Mouse (Mus musculus) kidney, postnatal 10 days (tissue): ENCODE measurements around the gene Scp2.
"Not testable (repeated sequence)": the region's sequence is repeated elsewhere in the genome, so short reads cannot be mapped to it uniquely, and the experiment has no call there.

Experiments
- DNase-seq: peaks from one replicate; pipeline ENCODE4 v3.0.0; 2021; ENCODE audit warnings: mixed read lengths

Scp2 gene

GRCm38 (mm10) chr4:108092741-108093397, 51.9 kb downstream of the Scp2 start:
- DNase-seq: no peak

DNA sequence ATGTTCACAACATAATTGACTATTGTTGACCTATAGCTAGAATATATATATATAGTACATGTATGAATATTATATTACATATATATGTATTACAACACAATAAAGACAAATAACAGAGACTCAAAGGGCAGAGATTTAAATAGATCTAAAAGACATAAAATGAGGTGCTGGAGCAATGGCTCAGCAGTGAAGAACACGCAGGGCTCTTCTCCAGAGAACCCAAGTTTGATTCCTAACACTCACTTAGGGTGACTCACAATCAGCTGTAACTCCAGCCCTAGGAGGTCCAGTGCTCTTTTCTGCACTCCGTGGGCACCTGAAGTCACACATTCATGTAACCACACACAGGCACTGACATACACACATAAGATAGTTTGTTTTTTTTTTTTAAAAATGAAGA, 60.8 kb downstream of the Scp2 start:
- DNase-seq: no peak

DNA sequence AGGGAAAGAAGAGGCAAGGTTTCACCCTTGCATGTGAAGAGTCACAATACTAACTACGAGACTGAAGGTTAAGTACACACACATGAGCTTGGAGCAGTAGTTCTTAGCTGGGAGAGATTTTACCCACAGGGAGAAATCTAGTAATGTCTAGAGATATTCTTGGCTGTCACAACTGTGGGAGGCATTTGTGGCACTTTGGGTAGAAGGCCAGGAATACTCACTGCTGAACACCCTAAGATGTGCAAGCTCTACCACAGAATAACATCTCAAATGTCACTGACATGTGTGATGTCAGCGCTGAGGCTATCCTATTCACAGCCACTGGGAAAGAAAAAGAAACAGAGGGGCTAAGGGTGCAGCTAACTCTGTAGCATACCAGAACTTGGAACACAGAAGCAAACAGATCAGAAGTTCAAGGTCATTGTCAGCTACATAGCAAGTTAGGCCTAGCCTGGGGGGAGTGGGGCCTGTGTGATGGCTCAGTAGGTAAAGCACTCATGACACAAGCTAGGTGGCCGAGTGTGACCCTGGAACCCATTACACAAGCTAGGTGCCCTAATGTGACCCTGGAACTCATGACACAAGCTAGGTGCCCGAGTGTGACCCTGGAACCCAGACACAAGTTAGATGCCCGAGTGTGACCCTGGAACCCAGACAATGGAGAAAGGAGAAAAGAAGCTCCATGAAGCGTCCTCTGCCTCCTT, 61.6 kb downstream of the Scp2 start:
- no peak for DNase-seq

GRCm38 (mm10) chr4:108082401-108082806, 62.4 kb downstream of the Scp2 start:
- DNase-seq: no peak

GRCm38 (mm10) chr4:108080876-108081275, 63.9 kb downstream of the Scp2 start:
- no peak for DNase-seq

DNA sequence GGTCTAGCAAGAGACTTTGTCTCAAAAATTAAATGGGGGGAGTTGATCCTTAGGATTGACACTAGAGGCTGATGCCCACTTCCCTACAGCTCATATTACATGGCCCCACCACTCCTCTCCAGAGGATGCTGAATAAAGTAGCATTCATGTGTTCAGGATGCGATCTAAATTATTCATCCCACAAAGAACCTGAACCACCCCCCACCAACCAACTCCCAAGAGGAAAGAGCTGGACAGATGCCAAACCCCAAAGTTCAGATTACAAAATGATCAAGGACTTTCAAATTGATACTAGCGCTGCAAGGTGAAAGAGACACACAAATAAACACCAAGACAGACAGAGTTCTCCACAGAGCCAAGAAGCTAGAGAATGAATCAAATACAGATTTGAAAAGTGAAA, 65.0 kb downstream of the Scp2 start:
- no peak for DNase-seq

- not testable (repeated sequence) for DNase-seq
Measured at GRCm38 (mm10) chr4:108079191-108079590, 65.6 kb downstream of the Scp2 start.

DNA sequence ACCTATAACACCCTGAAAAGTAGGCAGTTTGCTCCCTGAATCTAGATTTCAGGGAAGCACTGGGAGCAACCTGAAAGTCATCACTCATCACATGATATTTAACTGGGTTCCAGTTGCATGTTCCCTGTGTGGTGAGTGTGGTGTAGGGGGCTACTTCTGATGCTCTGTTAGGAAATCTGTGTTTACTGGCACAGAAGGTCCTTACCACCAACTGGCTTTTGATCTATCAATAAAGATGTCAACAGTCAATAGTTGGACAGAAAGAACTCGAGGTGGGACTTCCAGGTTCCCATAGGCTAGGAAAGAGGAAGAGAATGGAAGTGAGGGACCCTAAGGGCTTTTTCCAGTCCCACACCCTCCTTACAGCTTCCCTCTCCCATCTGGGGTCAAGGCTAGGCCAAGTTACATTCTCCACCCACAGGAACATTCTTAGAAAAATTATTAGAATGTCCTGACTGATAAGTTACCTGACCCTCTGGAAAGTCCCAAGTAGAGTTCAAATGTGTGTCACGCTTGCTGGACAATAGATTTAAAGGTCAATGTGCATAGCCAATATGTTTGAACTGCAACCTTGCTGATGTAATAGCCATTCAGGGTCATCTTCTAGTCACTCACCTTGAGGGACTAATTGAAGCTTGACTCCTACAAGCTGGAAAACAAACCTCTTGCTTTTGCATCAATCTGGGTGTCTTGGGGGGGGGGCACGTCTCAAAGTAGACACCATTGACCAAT, 67.4 kb downstream of the Scp2 start:
- no peak for DNase-seq

GRCm38 (mm10) chr4:108074204-108074823, 70.5 kb downstream of the Scp2 start:
- DNase-seq: no peak

DNA sequence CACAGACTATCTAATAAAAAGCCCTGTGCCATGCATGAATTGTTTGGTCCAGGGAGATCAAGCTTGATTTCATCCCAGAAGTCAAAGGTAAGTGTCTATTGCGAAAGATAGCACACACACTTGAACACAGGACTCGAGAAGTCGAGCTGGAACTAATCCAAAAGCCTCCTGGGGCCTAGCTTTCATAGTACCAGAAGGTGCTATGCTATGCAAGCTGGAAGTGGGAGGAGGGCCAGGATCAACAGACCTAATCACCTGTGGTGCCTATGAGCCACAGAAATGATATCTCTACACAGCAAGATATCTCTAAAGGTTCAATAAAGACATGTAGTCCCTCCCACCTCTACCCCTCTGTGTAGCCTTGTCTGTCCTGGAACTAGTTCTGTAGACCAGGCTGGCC, 72.7 kb downstream of the Scp2 start:
- DNase-seq: no peak

DNA sequence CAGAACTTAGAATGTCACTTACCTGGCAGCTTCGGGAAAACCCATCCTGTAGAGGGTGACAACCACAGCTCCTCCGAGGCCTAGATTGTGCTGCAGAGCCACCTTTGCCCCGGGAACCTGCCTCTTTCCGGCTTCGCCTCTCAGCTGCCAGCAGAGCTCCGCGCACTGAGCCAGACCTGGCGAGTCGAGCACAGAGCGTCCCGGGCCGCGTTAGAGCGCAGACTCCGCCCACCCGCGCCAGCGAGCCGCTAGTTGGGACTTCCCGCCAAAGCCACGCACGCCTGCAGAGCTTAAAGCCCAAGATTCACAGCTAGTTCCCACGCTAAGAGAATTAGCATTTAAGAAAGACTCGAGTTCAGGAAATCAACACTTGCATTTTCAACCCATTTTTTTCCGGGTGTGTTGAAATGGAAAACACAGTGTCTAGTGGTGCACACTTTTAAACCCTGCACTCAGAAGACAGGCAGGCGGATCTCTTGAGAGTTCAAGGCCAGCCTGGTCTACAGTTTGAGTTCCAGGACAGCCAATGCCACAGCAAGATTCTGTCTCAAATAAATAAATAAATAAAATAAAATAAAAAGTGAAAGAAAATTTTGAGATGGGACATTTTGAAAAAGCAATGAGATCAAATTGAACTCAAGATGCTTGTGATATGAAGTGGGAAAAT, 73.4 kb downstream of the Scp2 start:
- DNase-seq: peak; percentile 98

DNA sequence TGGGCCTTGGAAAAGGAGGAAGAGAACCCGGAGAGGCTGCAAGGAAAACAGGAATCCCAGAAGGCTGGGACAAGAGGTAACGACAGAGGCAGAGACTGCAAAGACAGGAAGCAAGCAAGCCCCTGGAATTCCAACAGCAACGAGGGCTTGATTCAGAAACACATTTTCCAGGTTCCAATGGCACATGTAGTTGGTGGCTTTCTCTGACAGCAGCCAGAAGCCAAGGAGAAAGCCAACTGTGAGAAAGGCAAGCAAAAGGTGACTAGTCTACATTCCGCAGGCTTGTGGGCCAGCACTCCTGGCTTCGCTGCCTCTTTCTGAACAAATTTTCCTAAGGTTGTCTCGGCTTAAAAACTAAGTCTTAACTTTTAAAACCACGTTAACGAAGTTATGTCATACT, 74.1 kb downstream of the Scp2 start:
- DNase-seq: no peak

DNA sequence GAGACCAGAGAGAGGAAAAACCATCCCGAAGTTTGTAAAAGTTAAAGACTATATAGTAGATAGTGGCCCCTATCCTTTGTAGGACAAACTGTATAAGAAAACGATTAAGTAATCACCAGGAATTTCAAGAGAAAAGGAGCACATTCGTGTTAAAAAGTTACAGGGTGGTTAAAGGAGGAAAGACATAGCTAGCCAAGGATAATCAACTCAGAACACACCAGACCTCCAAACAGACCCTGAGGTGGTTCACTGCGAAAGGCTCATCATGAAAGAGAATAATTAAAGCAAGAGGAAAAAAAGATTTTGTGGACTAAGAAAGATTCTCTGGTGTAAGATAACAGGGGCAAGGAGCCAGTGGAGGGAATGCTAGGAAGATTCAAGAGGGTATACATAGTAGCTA, 74.5 kb downstream of the Scp2 start:
- DNase-seq: no peak

- no peak for DNase-seq
Measured at GRCm38 (mm10) chr4:108068081-108068480, 76.7 kb downstream of the Scp2 start.

DNA sequence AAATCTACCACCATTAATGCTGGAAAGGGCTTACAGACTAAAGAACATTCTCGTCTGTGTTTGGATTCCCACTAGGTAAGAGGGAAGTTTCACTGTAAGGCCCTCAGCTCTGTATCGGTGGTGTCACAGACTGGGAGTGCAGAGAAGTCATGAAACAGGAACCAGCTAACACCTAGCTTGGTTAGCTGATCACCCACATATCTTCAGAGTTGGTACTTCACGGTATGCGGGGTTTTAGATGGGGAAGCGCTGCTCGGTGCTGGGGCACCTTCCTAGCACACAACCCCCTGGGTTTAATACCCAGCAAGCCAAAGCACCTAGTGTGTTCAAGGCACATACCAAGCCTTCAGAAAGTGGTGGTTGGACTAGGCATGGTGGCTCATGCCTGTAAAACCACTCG, 77.5 kb downstream of the Scp2 start:
- DNase-seq: no peak

- DNase-seq: peak; percentile 43
Measured at GRCm38 (mm10) chr4:108066569-108066968, 78.2 kb downstream of the Scp2 start.

DNA sequence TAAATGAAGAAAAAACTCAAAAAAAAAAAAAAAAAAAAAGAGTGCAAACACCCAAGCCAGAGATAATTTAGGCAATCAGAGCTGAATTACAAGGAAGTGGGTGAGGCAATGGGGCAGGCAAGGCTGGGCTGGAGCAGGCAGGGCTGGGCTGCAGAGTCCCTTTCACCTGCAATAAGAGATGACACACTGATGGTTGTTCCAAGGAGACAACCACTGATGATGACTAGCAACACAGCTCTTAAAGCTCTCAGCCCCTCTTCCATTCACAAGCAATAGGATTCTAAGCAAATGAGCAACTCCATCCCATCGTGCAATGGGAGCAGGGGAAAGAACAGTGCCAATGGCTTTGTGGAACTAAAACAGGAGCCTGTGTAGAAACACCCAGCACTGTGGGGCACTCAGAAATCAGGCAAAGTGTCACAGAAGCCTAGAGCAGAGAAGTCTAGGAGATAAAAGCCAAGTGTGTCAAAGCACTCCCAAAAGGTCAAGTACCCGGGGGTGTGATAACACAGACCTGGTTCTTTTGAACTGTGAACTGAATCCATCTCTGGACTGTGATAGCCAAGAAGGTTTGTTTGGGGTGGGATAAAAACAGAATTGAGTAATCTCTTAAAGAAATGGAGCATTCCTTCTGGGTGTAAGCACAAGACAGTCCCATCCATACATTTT, 79.5 kb downstream of the Scp2 start:
- no peak for DNase-seq

GRCm38 (mm10) chr4:108063616-108064015, 81.2 kb downstream of the Scp2 start:
- no peak for DNase-seq

- DNase-seq: no peak
Measured at GRCm38 (mm10) chr4:108062524-108062923, 82.3 kb downstream of the Scp2 start.

GRCm38 (mm10) chr4:108060774-108061173, 84.0 kb downstream of the Scp2 start:
- DNase-seq: no peak

GRCm38 (mm10) chr4:108059601-108060379, 85.0 kb downstream of the Scp2 start:
- no peak for DNase-seq

DNA sequence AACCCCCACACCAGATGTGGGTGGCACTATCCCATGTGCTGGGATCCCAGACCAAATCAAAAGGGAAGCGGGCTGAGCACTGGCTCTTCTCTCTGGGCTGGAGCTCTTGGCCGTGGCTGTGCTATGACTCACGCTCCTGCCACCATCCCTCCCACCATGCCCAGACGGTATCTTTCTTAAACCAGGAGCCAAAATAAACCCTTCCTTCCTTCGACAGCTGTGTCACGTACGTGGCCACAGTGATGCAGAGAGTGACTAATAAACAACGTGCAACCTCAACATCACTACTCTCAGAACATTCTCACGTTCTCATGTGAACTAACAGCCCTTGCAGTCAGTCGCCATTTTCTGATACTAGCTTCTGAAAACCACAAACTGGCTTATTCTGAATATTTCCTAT, 86.6 kb downstream of the Scp2 start:
- DNase-seq: no peak
